Mouse (Mus musculus) mouse embryonic stem cell (cell line): ENCODE results near the gene Ccdc120.

Experiments used
- in situ Hi-C, 2 experiments: fragments of 300-500 bp; cut with MboI; formaldehyde crosslinking; loops; 1 replicate in 1 of 2; 3 replicates in 1 of 2; pipeline ENCODE4 v1.14.3; 2019 to 2020; ENCODE audit warnings: low sequenced_read_pairs in 2 of 2, low pct_unique_long_range_greater_than_20kb in 1 of 2, mixed read lengths in 1 of 2; ENCODE audit not compliant: unreplicated experiment in 1 of 2

The Ccdc120 gene

GRCm38 (mm10) chrX:7722282-7722611, 28.5 kb downstream of the Ccdc120 start:
- in situ Hi-C loops: loop anchor here in 1 of 2 experiments (25.0 kb wide), 1 partner anchor 260 kb away; no protein-coding TSS in a partner anchor

GRCm38 (mm10) chrX:7721514-7722281, 29.0 kb downstream of the Ccdc120 start, which contains the start of gene Gm45208:
Gene Gm45208 (plus strand): TSS chrX:7722245.
- in situ Hi-C loops: loop anchor here in 1 of 2 experiments (25.0 kb wide), 1 partner anchor 259 kb away; no protein-coding TSS in a partner anchor

GRCm38 (mm10) chrX:7716058-7716457, 34.6 kb downstream of the Ccdc120 start:
- in situ Hi-C loops: loop anchor here in 1 of 2 experiments (25.0 kb wide), 1 partner anchor 254 kb away; no protein-coding TSS in a partner anchor

DNA sequence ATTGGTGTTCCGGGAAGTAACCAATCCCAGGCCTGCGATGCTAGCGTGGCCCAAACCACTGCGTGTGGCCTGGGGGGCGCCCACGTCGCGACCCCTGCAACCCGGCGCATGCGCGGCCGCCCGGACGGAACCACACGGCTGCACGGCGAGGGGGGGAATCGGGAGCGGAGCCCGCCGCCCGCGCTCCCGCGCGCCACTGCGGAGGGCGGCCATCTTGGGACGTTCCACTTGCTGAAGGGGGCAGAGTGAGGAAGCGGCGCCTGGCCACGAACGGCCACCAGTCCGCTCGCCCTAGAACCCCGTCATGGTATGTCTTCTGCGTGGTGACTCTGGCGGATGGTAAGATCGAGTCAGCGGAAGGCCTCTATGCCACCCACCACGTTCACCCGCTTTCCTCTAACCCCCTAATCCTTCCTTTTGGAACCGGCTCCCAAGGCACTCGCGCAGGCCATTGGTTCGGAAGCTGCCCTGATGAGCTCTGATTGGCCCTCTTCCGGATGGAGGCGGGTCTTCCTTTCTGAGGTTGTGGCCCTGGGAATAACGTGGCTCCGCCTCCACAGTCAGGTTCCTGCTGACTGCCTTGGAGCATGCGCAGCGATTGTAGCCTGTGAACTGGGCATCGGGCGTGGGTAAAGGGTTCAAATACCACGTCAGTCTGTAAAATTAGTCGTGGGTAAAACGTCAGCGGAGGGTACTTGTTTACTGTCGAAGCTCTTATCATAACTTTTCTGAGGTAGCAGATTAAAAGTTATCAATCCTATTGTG, 36.4 kb downstream of the Ccdc120 start, which contains the start of gene Wdr45:
Gene Wdr45, plus strand, starts transcription at position 199 of the 765 bp plus-strand sequence.
- in situ Hi-C loops: loop anchor here in 1 of 2 experiments (25.0 kb wide), 1 partner anchor 252 kb away; no protein-coding TSS in a partner anchor

GRCm38 (mm10) chrX:7713764-7714134, 37.0 kb downstream of the Ccdc120 start:
- in situ Hi-C loops: loop anchor here in 1 of 2 experiments (25.0 kb wide), 1 partner anchor 251 kb away; no protein-coding TSS in a partner anchor

DNA sequence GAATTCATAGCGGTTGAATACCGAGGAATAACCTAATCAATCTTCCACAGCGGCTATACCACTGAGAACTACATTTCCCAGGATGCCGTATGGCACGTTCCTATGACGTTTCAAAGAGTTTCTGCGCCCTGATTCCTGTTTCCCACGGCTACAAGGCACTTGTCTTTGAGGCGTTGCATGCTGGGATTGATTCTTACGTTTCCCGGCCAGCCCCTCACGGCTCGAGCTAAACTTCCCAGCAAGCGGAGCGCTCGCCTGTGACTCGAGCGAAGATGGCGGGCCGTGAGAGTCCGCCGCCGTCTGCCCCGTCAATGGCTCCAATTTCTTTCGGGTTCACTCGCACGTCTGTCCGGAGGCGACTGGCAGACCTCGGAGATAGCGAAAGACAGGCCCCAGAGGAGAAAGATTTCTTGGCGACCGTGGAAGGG, 53.7 kb downstream of the Ccdc120 start, which contains the start of gene Gpkow:
Gene Gpkow, plus strand, starts transcription at position 178 of the 428 bp plus-strand sequence.
- in situ Hi-C loops: loop anchor here in 1 of 2 experiments (10.0 kb wide), 1 partner anchor 222 kb away; no protein-coding TSS in a partner anchor

DNA sequence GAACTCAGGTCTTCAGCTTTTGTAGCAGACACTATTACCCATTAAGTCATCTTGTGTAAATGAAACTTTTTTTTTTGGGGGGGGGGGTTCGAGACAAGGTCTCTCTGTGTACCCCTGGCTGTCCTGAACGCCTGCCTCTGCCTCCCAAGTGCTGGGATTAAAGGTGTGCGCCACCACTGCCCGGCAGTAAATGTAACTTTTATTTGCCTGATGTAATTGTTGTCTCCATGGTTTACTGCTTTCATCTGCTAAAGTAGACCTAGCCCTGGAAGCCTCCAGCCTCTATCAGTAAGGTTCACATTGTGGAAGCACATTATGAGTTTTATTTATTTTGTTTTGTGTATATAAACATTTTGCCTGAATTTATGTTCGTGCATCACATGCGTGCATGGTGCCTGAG, 54.2 kb downstream of the Ccdc120 start:
- in situ Hi-C loops: loop anchor here in 1 of 2 experiments (10.0 kb wide), 1 partner anchor 222 kb away; no protein-coding TSS in a partner anchor

GRCm38 (mm10) chrX:7692862-7693261, 57.8 kb downstream of the Ccdc120 start:
- in situ Hi-C loops: loop anchor here in 1 of 2 experiments (10.0 kb wide), 1 partner anchor 218 kb away; no protein-coding TSS in a partner anchor

GRCm38 (mm10) chrX:7690486-7690885, 60.2 kb downstream of the Ccdc120 start:
- in situ Hi-C loops: loop anchor here in 1 of 2 experiments (10.0 kb wide), 1 partner anchor 216 kb away; no protein-coding TSS in a partner anchor

- in situ Hi-C loops: no loop called here
Observed at GRCm38 (mm10) chrX:7688321-7688720, 62.4 kb downstream of the Ccdc120 start.
